Mouse (Mus musculus) ES-E14 (cell line): Measurements from ENCODE around the gene Gp1bb.

ENCODE experiments used
- CHD2 ChIP-seq: IDR thresholded peaks from 2 replicates; pipeline ENCODE4 v1.6.1; 2014; ENCODE audit warnings: mild to moderate bottlenecking, low read depth, low read length, inconsistent platforms
- HCFC1 ChIP-seq: IDR thresholded peaks from 2 replicates; pipeline ENCODE4 v1.6.1; 2012; ENCODE audit warnings: low read length, inconsistent platforms, borderline replicate concordance; ENCODE audit not compliant: insufficient read depth
- MAFK ChIP-seq: IDR thresholded peaks from 2 replicates; pipeline ENCODE4 v1.6.1; 2014; ENCODE audit warnings: mild to moderate bottlenecking, low read depth, low read length, inconsistent platforms; ENCODE audit not compliant: insufficient read depth
- ZC3H11A ChIP-seq: IDR thresholded peaks from 2 replicates; pipeline ENCODE4 v1.6.1; 2012; ENCODE audit warnings: low read depth, mild to moderate bottlenecking, inconsistent platforms, low read length, borderline replicate concordance

DNA sequence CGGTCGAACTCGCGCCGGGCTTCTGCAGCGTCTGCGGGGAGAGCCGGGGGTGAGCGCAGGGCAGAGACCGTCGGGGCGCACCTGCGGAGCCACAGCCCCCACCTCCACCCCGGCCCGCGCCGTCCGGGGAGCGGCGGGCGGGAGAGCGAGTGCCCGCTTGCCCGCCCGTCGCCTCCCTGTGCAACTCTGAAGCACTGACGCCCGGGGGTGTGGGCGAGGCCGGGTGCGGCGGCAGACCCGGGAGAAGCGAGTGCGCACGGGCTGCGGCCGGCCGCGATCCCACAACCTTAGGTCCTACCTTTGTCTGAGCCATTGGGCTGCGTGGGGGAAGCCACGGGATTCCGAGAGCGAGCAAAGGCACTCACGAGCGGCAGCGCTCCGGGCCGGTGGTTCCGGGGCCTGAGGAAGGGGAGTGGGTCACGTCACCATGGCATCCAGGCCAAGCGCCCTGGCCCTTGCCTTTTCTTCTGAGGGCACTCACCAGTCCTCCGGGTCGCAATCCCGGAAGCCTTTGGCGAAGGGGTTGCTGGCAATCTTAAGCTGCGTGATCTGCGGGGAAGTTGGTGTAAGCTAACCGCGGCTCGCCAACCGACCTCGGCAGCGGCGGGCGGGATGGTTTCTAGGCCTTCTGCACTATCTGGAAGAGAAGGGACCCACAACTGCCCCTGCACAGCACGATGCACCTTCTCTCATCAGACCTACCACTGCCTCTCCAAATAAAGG, 39.6 kb downstream of the Gp1bb start:
- TF ChIP-seq MAFK (no peak), HCFC1 (no peak), ZC3H11A (no peak), CHD2 (no peak)
